Mouse (Mus musculus) adrenal gland, postnatal 0 days (tissue): ENCODE results near the gene Tmco5b. TPM values are rescaled to one million over a fixed set of nuclear protein-coding genes. Genes with fewer than 3 reads are reported as not detected.

Experiments
- polyA plus RNA-seq: library from polyadenylated mRNA; unstranded; fragments of >200 nt; fragmentation: Nextera tagmentation; extraction: Ambion mirVana; gene quantifications from 2 replicates; pipeline ENCODE4 v1.2.1, GENCODE M21; 2015

The Tmco5b gene
- polyA plus RNA-seq = not detected in 2 replicates

GRCm38 (mm10) chr2:113285432-113285831, at the start of gene Tmco5b:
Gene Tmco5b, plus strand, starts transcription at chr2:113285732.

Other genes with a start within 250 kb of the Tmco5b start
- 0.30 and 0.38 TPM in 2 replicates for gene Ryr3, start 68.6 kb upstream of the Tmco5b start, polyA plus RNA-seq
- 3.1 and 3.5 TPM in 2 replicates for gene Fmn1, start 42.0 kb downstream of the Tmco5b start, polyA plus RNA-seq